Comparison of ENCODE assay signal across 10 mouse cellular contexts in genomic region chr15:99332111-99332510, GRCm38 (mm10). TPM values are rescaled to one million over a fixed set of nuclear protein-coding genes. Genes with fewer than 3 reads are reported as not detected.
DNase-seq lines count a peak whose midpoint lies in the region; ATAC-seq lines count a peak whose summit lies in the region.
"Had no signal": no experiment of that assay in that cellular context is flagged by ENCODE, and none has a peak within 500 bp of the region (broad histone marks: within the 10 kb centered on the region; RNA-seq: fewer than 3 reads in every experiment).

No protein-coding gene starts in this region.

- peaks cover 43% of the 10 kb centered on the region for H3K36me3 ChIP-seq in heart, embryonic 10.5 days
- peaks cover 43% of the 10 kb centered on the region for H3K36me3 ChIP-seq in megakaryocyte, embryonic 14.5 days (replicated peaks; ENCODE audit: low read length)
- peaks cover 7% of the 10 kb centered on the region; the same call in 1 of the 2 replicates for H3K36me3 ChIP-seq in intestine, embryonic 16.5 days (ENCODE audit: control insufficient read depth, insufficient read depth, low read length)
- peaks cover 13% of the 10 kb centered on the region for H3K36me3 ChIP-seq in neural tube, embryonic 15.5 days

- no peak overlapping the region for H3K4me3 ChIP-seq in heart, embryonic 10.5 days
- H3K4me3 ChIP-seq in megakaryocyte, embryonic 14.5 days (replicated peaks), result peak overlapping the region; percentile 84
- no peak overlapping the region for H3K4me3 ChIP-seq in intestine, embryonic 16.5 days (ENCODE audit: low read length)
- no peak overlapping the region for H3K4me3 ChIP-seq in neural tube, embryonic 15.5 days (replicated peaks)

- intact Hi-C loops in left cerebral cortex, postnatal 4 days (cut with DNase I), result no loop called here

- H3K27me3 ChIP-seq in heart, embryonic 10.5 days (ENCODE audit: insufficient read depth, poor library complexity, severe bottlenecking), result no peaks in the 10 kb centered on the region
- no peaks in the 10 kb centered on the region for H3K27me3 ChIP-seq in megakaryocyte, embryonic 14.5 days (replicated peaks)
- no peaks in the 10 kb centered on the region for H3K27me3 ChIP-seq in intestine, embryonic 16.5 days (replicated peaks; ENCODE audit: control insufficient read depth, insufficient read depth, low read length)
- no peaks in the 10 kb centered on the region for H3K27me3 ChIP-seq in neural tube, embryonic 15.5 days (replicated peaks)

- no peak for DNase-seq in heart, embryonic 10.5 days (ENCODE audit: low spot score)
- DNase-seq in heart, postnatal 4 days, result no peak
- no peak for DNase-seq in left cerebral cortex, postnatal 4 days
- DNase-seq: cerebellum, postnatal 14 days; retina, postnatal 1 day had no signal

- ATAC-seq in megakaryocyte, adult 5-6 weeks (ENCODE audit: poor library complexity, severe bottlenecking), result no peak
- ATAC-seq in intestine, embryonic 16.5 days, result no peak
- ATAC-seq in neural tube, embryonic 15.5 days (ENCODE audit: low FRiP score), result no peak
- no peak for ATAC-seq in activated CD4-positive, CD25-positive, alpha-beta regulatory T cell, adult 4 months

- H3K4me1 ChIP-seq in heart, embryonic 10.5 days, result peaks cover 86% of the 10 kb centered on the region
- peaks cover 98% of the 10 kb centered on the region for H3K4me1 ChIP-seq in megakaryocyte, embryonic 14.5 days
- peaks cover 38% of the 10 kb centered on the region for H3K4me1 ChIP-seq in intestine, embryonic 16.5 days (ENCODE audit: control insufficient read depth, insufficient read depth, low read length)
- H3K4me1 ChIP-seq in neural tube, embryonic 15.5 days, result peaks cover 37% of the 10 kb centered on the region

- no peaks in the 10 kb centered on the region for H3K9me3 ChIP-seq in heart, embryonic 10.5 days
- H3K9me3 ChIP-seq in megakaryocyte, embryonic 14.5 days, result no peaks in the 10 kb centered on the region
- no peaks in the 10 kb centered on the region for H3K9me3 ChIP-seq in intestine, embryonic 16.5 days (ENCODE audit: control insufficient read depth, low read length)
- H3K9me3 ChIP-seq in neural tube, embryonic 15.5 days (replicated peaks), result no peaks in the 10 kb centered on the region

- H3K27ac ChIP-seq in heart, embryonic 10.5 days, result peak overlapping the region; percentile 92
- H3K27ac ChIP-seq in intestine, embryonic 16.5 days (ENCODE audit: low read length), result peak overlapping the region; percentile 96
- H3K27ac ChIP-seq in neural tube, embryonic 15.5 days (replicated peaks), result peak overlapping the region; percentile 72; the same call in 1 of the 2 replicates

- no peak overlapping the region for H3K4me2 ChIP-seq in intestine, embryonic 16.5 days (ENCODE audit: low read depth, low read length)
- H3K4me2 ChIP-seq in neural tube, embryonic 15.5 days, result no peak overlapping the region

- H3K9ac ChIP-seq in intestine, embryonic 16.5 days (ENCODE audit: low read depth, low read length), result 0 out of 2 replicates have a peak overlapping the region, but pooled peaks have one; percentile 21
- H3K9ac ChIP-seq in neural tube, embryonic 15.5 days (replicated peaks), result no peak overlapping the region

RNA-seq across cellular contexts. Expression of gene Fam186b, which starts 36.4 kb away (rescaled TPM):
- polyA plus RNA-seq in heart, embryonic 10.5 days (2016; fragmentation: Nextera tagmentation; extraction: Ambion mirVana), result 0.19 and 0.37 TPM in 2 replicates
- total RNA-seq in heart, postnatal 4 days (2021), result under 1 TPM in 1 of 2 experiments, not detected in 1; 0.17 TPM
- polyA plus RNA-seq in megakaryocyte, embryonic 14.5 days (2012; ENCODE audit: insufficient read depth, low replicate concordance), result not detected in 2 replicates
- total RNA-seq in megakaryocyte, adult 5-6 weeks (2015), result not detected in 2 replicates
- not detected in 2 replicates for total RNA-seq in megakaryocyte, adult 5-6 weeks (2017)
- 0.24 TPM in 1 of 2 replicates, not detected in the other for polyA plus RNA-seq in intestine, embryonic 16.5 days (2015; fragmentation: Nextera tagmentation; extraction: Ambion mirVana)
- polyA plus RNA-seq in neural tube, embryonic 15.5 days (2015; fragmentation: Nextera tagmentation; extraction: Ambion mirVana), result 0.73 and 0.97 TPM in 2 replicates
- polyA plus RNA-seq in activated CD4-positive, CD25-positive, alpha-beta regulatory T cell, adult 4 months (2017; shearing (Covaris generic)), result under 1 TPM; 0.24 to 0.30 TPM
- 1 to 10 TPM in 1 of 2 experiments, under 1 TPM in 1; 0.64 to 1.3 TPM for total RNA-seq in left cerebral cortex, postnatal 4 days (2021)

RNA-seq across cellular contexts. Expression of gene Prpf40b, which starts 37.2 kb away (rescaled TPM):
- 40.0 and 54.7 TPM in 2 replicates for polyA plus RNA-seq in heart, embryonic 10.5 days (2016; fragmentation: Nextera tagmentation; extraction: Ambion mirVana)
- total RNA-seq in heart, postnatal 4 days (2021), result 10 to 100 TPM; 36.5 to 41.4 TPM
- 14.7 and 16.8 TPM in 2 replicates for polyA plus RNA-seq in megakaryocyte, embryonic 14.5 days (2012; ENCODE audit: insufficient read depth, low replicate concordance)
- total RNA-seq in megakaryocyte, adult 5-6 weeks (2015), result 0.27 and 0.89 TPM in 2 replicates
- 0.12 and 1.1 TPM in 2 replicates for total RNA-seq in megakaryocyte, adult 5-6 weeks (2017)
- polyA plus RNA-seq in intestine, embryonic 16.5 days (2015; fragmentation: Nextera tagmentation; extraction: Ambion mirVana), result 29.8 and 34.8 TPM in 2 replicates
- polyA plus RNA-seq in neural tube, embryonic 15.5 days (2015; fragmentation: Nextera tagmentation; extraction: Ambion mirVana), result 95.7 and 111 TPM in 2 replicates
- polyA plus RNA-seq in activated CD4-positive, CD25-positive, alpha-beta regulatory T cell, adult 4 months (2017; shearing (Covaris generic)), result 1 to 10 TPM; 3.9 to 7.4 TPM
- total RNA-seq in left cerebral cortex, postnatal 4 days (2021), result 100 to 1,000 TPM; 125 to 132 TPM

RNA-seq across cellular contexts. Expression of gene Fmnl3, which starts 38.2 kb away (rescaled TPM):
- 14.3 and 17.5 TPM in 2 replicates for polyA plus RNA-seq in heart, embryonic 10.5 days (2016; fragmentation: Nextera tagmentation; extraction: Ambion mirVana)
- total RNA-seq in heart, postnatal 4 days (2021), result 10 to 100 TPM; 42.6 to 44.4 TPM
- polyA plus RNA-seq in megakaryocyte, embryonic 14.5 days (2012; ENCODE audit: insufficient read depth, low replicate concordance), result 4.4 and 6.8 TPM in 2 replicates
- 7.9 and 10.1 TPM in 2 replicates for total RNA-seq in megakaryocyte, adult 5-6 weeks (2015)
- total RNA-seq in megakaryocyte, adult 5-6 weeks (2017), result 11.4 and 16.3 TPM in 2 replicates
- polyA plus RNA-seq in intestine, embryonic 16.5 days (2015; fragmentation: Nextera tagmentation; extraction: Ambion mirVana), result 10.6 and 10.8 TPM in 2 replicates
- polyA plus RNA-seq in neural tube, embryonic 15.5 days (2015; fragmentation: Nextera tagmentation; extraction: Ambion mirVana), result 7.9 and 11.9 TPM in 2 replicates
- 1 to 10 TPM; 6.1 to 9.0 TPM for polyA plus RNA-seq in activated CD4-positive, CD25-positive, alpha-beta regulatory T cell, adult 4 months (2017; shearing (Covaris generic))
- 10 to 100 TPM; 23.2 to 24.0 TPM for total RNA-seq in left cerebral cortex, postnatal 4 days (2021)
